Mouse (Mus musculus) left cerebral cortex, adult 2 months (tissue): ENCODE data around the gene Dtx3. TPM values are rescaled to one million over a fixed set of nuclear protein-coding genes. Genes with fewer than 3 reads are reported as not detected.

Experiments
- DNase-seq, 2 experiments: peaks; one replicate each; pipeline ENCODE4 v3.0.0; 2021 to 2022; ENCODE audit warnings: low spot score in 2 of 2, mixed read lengths in 1 of 2; ENCODE audit errors: extremely low spot score in 1 of 2
- H3K27ac ChIP-seq: fragments of 200-600 bp; 2 replicates; pipeline ENCODE4 v1.8.1; 2022
- H3K4me3 ChIP-seq: fragments of 200-600 bp; 2 replicates; pipeline ENCODE4 v1.8.1; 2022
- CTCF ChIP-seq: fragments of 200-600 bp; IDR thresholded peaks from 2 replicates; pipeline ENCODE4 v1.8.1; 2022; ENCODE audit warnings: antibody characterized with exemption, mild to moderate bottlenecking, moderate library complexity
- intact Hi-C: fragments of 180-260 bp; cut with DNase I; formaldehyde crosslinking; loops from one replicate; pipeline ENCODE4 v1.15.1; 2025
- total RNA-seq, 2 experiments: library from RNA; stranded (reverse); gene quantifications; 2 replicates each; pipeline ENCODE4 v1.2.3; 2021

Dtx3 gene
- total RNA-seq, 2 experiments from 2014 or later: 207 to 223 TPM

GRCm38 (mm10) chr10:127143228-127143627 lies 52.3 kb downstream of the Dtx3 start:
- no peak for TF ChIP-seq CTCF
- DNase-seq: no peak
- Histone ChIP-seq H3K27ac (no peak overlapping the region), H3K4me3 (no peak overlapping the region)
- intact Hi-C loops: loop anchor here (5.0 kb wide), 1 partner anchor 189 kb away; no protein-coding TSS in a partner anchor

GRCm38 (mm10) chr10:127141500-127141899 lies 54.0 kb downstream of the Dtx3 start:
- intact Hi-C loops: loop anchor here (5.0 kb wide), 1 partner anchor 191 kb away; no protein-coding TSS in a partner anchor
- no peak overlapping the region for H3K4me3 ChIP-seq
- TF ChIP-seq CTCF: no peak

GRCm38 (mm10) chr10:127140971-127141370 lies 54.6 kb downstream of the Dtx3 start:
- Histone ChIP-seq H3K4me3 (no peak overlapping the region), H3K27ac (no peak overlapping the region)
- TF ChIP-seq CTCF: no peak
- intact Hi-C loops: loop anchor here (5.0 kb wide), 1 partner anchor 191 kb away; no protein-coding TSS in a partner anchor
- no peak for DNase-seq

More at GRCm38 (mm10) chr10:127141500-127141899, 54.0 kb downstream of the Dtx3 start:
- DNase-seq: no peak
- no peak overlapping the region for H3K27ac ChIP-seq

Other genes starting within 250 kb of the Dtx3 start
- gene Ctdsp2, start 217.0 kb downstream of the Dtx3 start, total RNA-seq: 10 to 100 TPM; 79.4 to 83.8 TPM
- under 1 TPM; 0.18 to 0.28 TPM for gene Avil, start 195.0 kb downstream of the Dtx3 start, total RNA-seq
- 10 to 100 TPM; 30.2 to 30.7 TPM for gene Tsfm, start 164.9 kb downstream of the Dtx3 start, total RNA-seq
- gene Mettl1, start 154.3 kb downstream of the Dtx3 start, total RNA-seq: 10 to 100 TPM; 10.1 to 12.3 TPM
- under 1 TPM in 1 of 2 experiments, not detected in 1; 0.21 TPM for gene Eef1akmt3, start 154.2 kb downstream of the Dtx3 start, total RNA-seq
- gene Cyp27b1, start 147.5 kb downstream of the Dtx3 start, total RNA-seq: under 1 TPM; 0.36 to 0.77 TPM
- 10 to 100 TPM; 18.1 to 22.5 TPM for gene March9, start 135.5 kb downstream of the Dtx3 start, total RNA-seq
- gene Cdk4, start 132.2 kb downstream of the Dtx3 start, total RNA-seq: 10 to 100 TPM; 74.4 to 75.2 TPM
- gene Tspan31, start 125.5 kb downstream of the Dtx3 start, total RNA-seq: 10 to 100 TPM; 63.7 to 64.4 TPM
- 100 to 1,000 TPM; 627 to 694 TPM for gene Agap2, start 120.4 kb downstream of the Dtx3 start, total RNA-seq
- 100 to 1,000 TPM; 109 to 114 TPM for gene Os9, start 74.6 kb downstream of the Dtx3 start, total RNA-seq
- gene B4galnt1, start 30.5 kb downstream of the Dtx3 start, total RNA-seq: 100 to 1,000 TPM; 122 to 125 TPM
- gene Slc26a10, start 15.1 kb downstream of the Dtx3 start, total RNA-seq: 1 to 10 TPM; 3.8 TPM
- gene Arhgef25, start 5.6 kb downstream of the Dtx3 start, total RNA-seq: 100 to 1,000 TPM; 198 to 208 TPM
- gene Pip4k2c, start 15.9 kb upstream of the Dtx3 start, total RNA-seq: 100 to 1,000 TPM; 113 to 115 TPM
- 1,000 to 10,000 TPM; 1,016 to 1,023 TPM for gene Kif5a, start 67.6 kb upstream of the Dtx3 start, total RNA-seq
- gene Dctn2, start 70.6 kb upstream of the Dtx3 start, total RNA-seq: 100 to 1,000 TPM; 254 to 259 TPM
- gene Mbd6, start 93.3 kb upstream of the Dtx3 start, total RNA-seq: 10 to 100 TPM; 42.2 to 52.4 TPM
- 10 to 100 TPM; 55.3 to 61.5 TPM for gene Mars, start 116.1 kb upstream of the Dtx3 start, total RNA-seq
- gene Arhgap9, start 126.2 kb upstream of the Dtx3 start, total RNA-seq: 1 to 10 TPM in 1 of 2 experiments, under 1 TPM in 1; 0.47 to 1.2 TPM
- 1 to 10 TPM; 3.3 to 4.5 TPM for gene Gli1, start 146.2 kb upstream of the Dtx3 start, total RNA-seq
- gene Inhbe, start 158.7 kb upstream of the Dtx3 start, total RNA-seq: under 1 TPM in 1 of 2 experiments, not detected in 1; 0.29 TPM
- not detected for gene Inhbc, start 174.7 kb upstream of the Dtx3 start, total RNA-seq
- gene R3hdm2, start 184.6 kb upstream of the Dtx3 start, total RNA-seq: 100 to 1,000 TPM; 365 to 382 TPM